Mouse (Mus musculus) spleen, adult 2 months (tissue): Measurements from ENCODE around the gene Frs2.

Experiments
- CTCF ChIP-seq: fragments of 200-500 bp; IDR thresholded peaks from 2 replicates; pipeline ENCODE4 v1.5.1; 2011; ENCODE audit warnings: mild to moderate bottlenecking, inconsistent platforms; ENCODE audit not compliant: insufficient read depth, insufficient read length, insufficient replicate concordance; ENCODE audit errors: extremely low read depth
- POLR2A ChIP-seq: fragments of 200-500 bp; IDR thresholded peaks from 2 replicates; pipeline ENCODE4 v1.6.1; 2011; ENCODE audit warnings: low read depth, low read length, inconsistent platforms

- TF ChIP-seq POLR2A, result peak; percentile 53
- TF ChIP-seq CTCF, result no peak
These were observed 84.9 kb downstream of the Frs2 start, which contains the start of gene Cct2 for GRCm38 (mm10) chr10:117063254-117064021.
